Mouse (Mus musculus): ENCODE data around the gene Plcb4. TPM values are rescaled to one million over a fixed set of nuclear protein-coding genes. Genes with fewer than 3 reads are reported as not detected.

Gene Plcb4
- polyA plus RNA-seq, 1 experiment from 2014 or later, result 0.62 TPM

- WGBS (ENCODE audit: missing documents), result 97% methylated on average over 9 of the region's 9 CpGs
- no peaks in the 10 kb centered on the region for H3K79me2 ChIP-seq (ENCODE audit: inconsistent target)
- no peak overlapping the region for H3K4me3 ChIP-seq (ENCODE audit: inconsistent target)
- H3K36me3 ChIP-seq (ENCODE audit: inconsistent target), result no peaks in the 10 kb centered on the region
- H3K27ac ChIP-seq, result no peak overlapping the region
Measured at GRCm38 (mm10) chr2:135873146-135873545, 214.3 kb downstream of the Plcb4 start.

- Histone ChIP-seq H3K4me3 (ENCODE audit: inconsistent target) (no peak overlapping the region), H3K36me3 (ENCODE audit: inconsistent target) (no peaks in the 10 kb centered on the region), H3K27ac (no peak overlapping the region), H3K79me2 (ENCODE audit: inconsistent target) (no peaks in the 10 kb centered on the region)
- WGBS (ENCODE audit: missing documents), result 18% methylated on average over 2 of the region's 2 CpGs
Measured at GRCm38 (mm10) chr2:135873761-135874160, 214.9 kb downstream of the Plcb4 start.

GRCm38 (mm10) chr2:135875549-135875948 lies 216.7 kb downstream of the Plcb4 start:
- WGBS (ENCODE audit: missing documents), result 97% methylated on average over 6 of the region's 6 CpGs

GRCm38 (mm10) chr2:135879356-135879755 lies 220.5 kb downstream of the Plcb4 start:
- WGBS (ENCODE audit: missing documents), result 96% methylated on average over 7 of the region's 7 CpGs
- Histone ChIP-seq H3K4me3 (ENCODE audit: inconsistent target) (no peak overlapping the region), H3K36me3 (ENCODE audit: inconsistent target) (no peaks in the 10 kb centered on the region), H3K27ac (no peak overlapping the region), H3K79me2 (ENCODE audit: inconsistent target) (no peaks in the 10 kb centered on the region)

More at GRCm38 (mm10) chr2:135875549-135875948, 216.7 kb downstream of the Plcb4 start:
- Histone ChIP-seq H3K27ac (no peak overlapping the region), H3K4me3 (ENCODE audit: inconsistent target) (no peak overlapping the region), H3K79me2 (ENCODE audit: inconsistent target) (no peaks in the 10 kb centered on the region), H3K36me3 (ENCODE audit: inconsistent target) (no peaks in the 10 kb centered on the region)

- WGBS (ENCODE audit: missing documents), result 77% methylated on average over 6 of the region's 6 CpGs
- Histone ChIP-seq H3K27ac (no peak overlapping the region), H3K79me2 (ENCODE audit: inconsistent target) (no peaks in the 10 kb centered on the region), H3K36me3 (ENCODE audit: inconsistent target) (no peaks in the 10 kb centered on the region), H3K4me3 (ENCODE audit: inconsistent target) (no peak overlapping the region)
Measured at GRCm38 (mm10) chr2:135880269-135880760, 221.5 kb downstream of the Plcb4 start.

GRCm38 (mm10) chr2:135883359-135883758 lies 224.5 kb downstream of the Plcb4 start:
- Histone ChIP-seq H3K27ac (no peak overlapping the region), H3K4me3 (ENCODE audit: inconsistent target) (no peak overlapping the region), H3K79me2 (ENCODE audit: inconsistent target) (no peaks in the 10 kb centered on the region), H3K36me3 (ENCODE audit: inconsistent target) (no peaks in the 10 kb centered on the region)
- WGBS (ENCODE audit: missing documents), result 96% methylated on average over 4 of the region's 4 CpGs

- no peaks in the 10 kb centered on the region for H3K36me3 ChIP-seq (ENCODE audit: inconsistent target)
- WGBS (ENCODE audit: missing documents), result 59% methylated on average over 7 of the region's 7 CpGs
- no peaks in the 10 kb centered on the region for H3K79me2 ChIP-seq (ENCODE audit: inconsistent target)
- no peak overlapping the region for H3K4me3 ChIP-seq (ENCODE audit: inconsistent target)
- H3K27ac ChIP-seq, result no peak overlapping the region
Measured at GRCm38 (mm10) chr2:135884534-135885180, 225.8 kb downstream of the Plcb4 start.

GRCm38 (mm10) chr2:135885607-135886006 lies 226.8 kb downstream of the Plcb4 start:
- no peak overlapping the region for H3K4me3 ChIP-seq (ENCODE audit: inconsistent target)
- H3K27ac ChIP-seq, result no peak overlapping the region
- no peaks in the 10 kb centered on the region for H3K79me2 ChIP-seq (ENCODE audit: inconsistent target)
- WGBS (ENCODE audit: missing documents), result 91% methylated on average over 6 of the region's 6 CpGs
- H3K36me3 ChIP-seq (ENCODE audit: inconsistent target), result no peaks in the 10 kb centered on the region

GRCm38 (mm10) chr2:135886081-135886679 lies 227.4 kb downstream of the Plcb4 start:
- no peaks in the 10 kb centered on the region for H3K79me2 ChIP-seq (ENCODE audit: inconsistent target)
- no peak overlapping the region for H3K4me3 ChIP-seq (ENCODE audit: inconsistent target)
- 95% methylated on average over 9 of the region's 9 CpGs for WGBS (ENCODE audit: missing documents)
- no peaks in the 10 kb centered on the region for H3K36me3 ChIP-seq (ENCODE audit: inconsistent target)
- no peak overlapping the region for H3K27ac ChIP-seq

GRCm38 (mm10) chr2:135887805-135888204 lies 229.0 kb downstream of the Plcb4 start:
- WGBS (ENCODE audit: missing documents), result 78% methylated on average over 2 of the region's 2 CpGs
- no peak overlapping the region for H3K27ac ChIP-seq
- no peaks in the 10 kb centered on the region for H3K36me3 ChIP-seq (ENCODE audit: inconsistent target)
- H3K4me3 ChIP-seq (ENCODE audit: inconsistent target), result no peak overlapping the region
- H3K79me2 ChIP-seq (ENCODE audit: inconsistent target), result no peaks in the 10 kb centered on the region

GRCm38 (mm10) chr2:135888206-135888605 lies 229.4 kb downstream of the Plcb4 start:
- 87% methylated on average over 4 of the region's 4 CpGs for WGBS (ENCODE audit: missing documents)
- no peak overlapping the region for H3K4me3 ChIP-seq (ENCODE audit: inconsistent target)
- H3K36me3 ChIP-seq (ENCODE audit: inconsistent target), result no peaks in the 10 kb centered on the region
- no peaks in the 10 kb centered on the region for H3K79me2 ChIP-seq (ENCODE audit: inconsistent target)
- H3K27ac ChIP-seq, result no peak overlapping the region

- H3K27ac ChIP-seq, result no peak overlapping the region
- H3K4me3 ChIP-seq (ENCODE audit: inconsistent target), result no peak overlapping the region
- H3K79me2 ChIP-seq (ENCODE audit: inconsistent target), result no peaks in the 10 kb centered on the region
- WGBS (ENCODE audit: missing documents), result 92% methylated on average over 10 of the region's 10 CpGs
- no peaks in the 10 kb centered on the region for H3K36me3 ChIP-seq (ENCODE audit: inconsistent target)
Measured at GRCm38 (mm10) chr2:135888767-135889166, 230.0 kb downstream of the Plcb4 start.

- H3K4me3 ChIP-seq (ENCODE audit: inconsistent target), result no peak overlapping the region
- H3K79me2 ChIP-seq (ENCODE audit: inconsistent target), result no peaks in the 10 kb centered on the region
- H3K36me3 ChIP-seq (ENCODE audit: inconsistent target), result no peaks in the 10 kb centered on the region
- H3K27ac ChIP-seq, result no peak overlapping the region
- whole genome bisulfite sequencing (ENCODE audit: missing documents), result 75% methylated on average over 1 of the region's 1 CpGs
Measured at GRCm38 (mm10) chr2:135890083-135890482, 231.3 kb downstream of the Plcb4 start.

GRCm38 (mm10) chr2:135891097-135891496 lies 232.3 kb downstream of the Plcb4 start:
- Histone ChIP-seq H3K27ac (no peak overlapping the region), H3K79me2 (ENCODE audit: inconsistent target) (no peaks in the 10 kb centered on the region), H3K4me3 (ENCODE audit: inconsistent target) (no peak overlapping the region), H3K36me3 (ENCODE audit: inconsistent target) (no peaks in the 10 kb centered on the region)
- 78% methylated on average over 10 of the region's 10 CpGs for WGBS (ENCODE audit: missing documents)

GRCm38 (mm10) chr2:135891686-135892085 lies 232.9 kb downstream of the Plcb4 start:
- WGBS (ENCODE audit: missing documents), result 96% methylated on average over 5 of the region's 5 CpGs
- Histone ChIP-seq H3K4me3 (ENCODE audit: inconsistent target) (no peak overlapping the region), H3K27ac (no peak overlapping the region), H3K79me2 (ENCODE audit: inconsistent target) (no peaks in the 10 kb centered on the region), H3K36me3 (ENCODE audit: inconsistent target) (no peaks in the 10 kb centered on the region)

Data from macrophage (primary cell).